Mouse (Mus musculus) erythroblast, embryonic 14.5 days (primary cell): ENCODE data around the gene Cdkn1a. TPM values are rescaled to one million over a fixed set of nuclear protein-coding genes. Genes with fewer than 3 reads are reported as not detected.
"Not testable (repeated sequence)": the region's sequence is repeated elsewhere in the genome, so short reads cannot be mapped to it uniquely, and the experiment has no call there.

Source experiments
- H3K27me3 ChIP-seq: 2 replicates; pipeline ENCODE4 v1.6.1; 2012; ENCODE audit warnings: inconsistent platforms; ENCODE audit not compliant: control insufficient read depth
- H3K36me3 ChIP-seq: 2 replicates; pipeline ENCODE4 v1.6.1; 2012; ENCODE audit warnings: mild to moderate bottlenecking, inconsistent platforms; ENCODE audit not compliant: control insufficient read depth
- H3K4me1 ChIP-seq: 2 replicates; pipeline ENCODE4 v1.6.1; 2012; ENCODE audit warnings: inconsistent platforms; ENCODE audit not compliant: control insufficient read depth
- H3K4me3 ChIP-seq: replicated peaks from 2 replicates; pipeline ENCODE3; 2012; ENCODE audit warnings: moderate library complexity, mild to moderate bottlenecking, inconsistent platforms
- H3K9me3 ChIP-seq: 2 replicates; pipeline ENCODE4 v1.6.1; 2012; ENCODE audit warnings: low read length, inconsistent platforms, mixed read lengths; ENCODE audit not compliant: control insufficient read depth
- GATA1 ChIP-seq: IDR thresholded peaks from 2 replicates; pipeline ENCODE4 v1.6.1; 2012; ENCODE audit warnings: low read length, inconsistent platforms, mixed read lengths
- TAL1 ChIP-seq: IDR thresholded peaks from 3 replicates; pipeline ENCODE4 v1.6.1; 2012; ENCODE audit warnings: low read length, inconsistent platforms, mixed read lengths
- polyA plus RNA-seq: library from polyadenylated mRNA; stranded (reverse); fragments of >175 nt; gene quantifications from 2 replicates; pipeline ENCODE4 v1.2.3, GENCODE M21; 2012

The Cdkn1a gene
- 5.0 and 6.4 TPM in 2 replicates for polyA plus RNA-seq

DNA sequence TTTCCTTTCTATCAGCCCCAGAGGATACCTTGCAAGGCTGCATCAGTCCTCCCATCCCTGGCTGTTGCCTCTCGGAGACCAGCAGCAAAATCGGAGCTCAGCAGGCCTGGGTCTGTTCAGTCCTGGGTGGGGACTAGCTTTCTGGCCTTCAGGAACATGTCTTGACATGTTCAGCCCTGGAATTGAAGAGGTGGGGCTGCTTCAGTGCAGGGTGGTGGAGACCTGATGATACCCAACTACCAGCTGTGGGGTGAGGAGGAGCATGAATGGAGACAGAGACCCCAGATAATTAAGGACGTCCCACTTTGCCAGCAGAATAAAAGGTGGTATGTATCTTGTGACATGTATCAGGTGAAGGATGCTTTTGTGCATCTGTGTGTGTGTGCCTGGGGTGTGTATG lies at the start of gene Cdkn1a:
TSS of gene Cdkn1a (plus strand) at position 201 of the 400 bp plus-strand sequence.
- Histone ChIP-seq H3K27me3 (peaks cover 41% of the 10 kb centered on the region), H3K4me1 (peaks cover 29% of the 10 kb centered on the region), H3K9me3 (no peaks in the 10 kb centered on the region; the same call in 1 of the 2 replicates), H3K36me3 (no peaks in the 10 kb centered on the region), H3K4me3 (no peak within 1 kb of the TSS)
- TF ChIP-seq TAL1 (no peak), GATA1 (no peak)

DNA sequence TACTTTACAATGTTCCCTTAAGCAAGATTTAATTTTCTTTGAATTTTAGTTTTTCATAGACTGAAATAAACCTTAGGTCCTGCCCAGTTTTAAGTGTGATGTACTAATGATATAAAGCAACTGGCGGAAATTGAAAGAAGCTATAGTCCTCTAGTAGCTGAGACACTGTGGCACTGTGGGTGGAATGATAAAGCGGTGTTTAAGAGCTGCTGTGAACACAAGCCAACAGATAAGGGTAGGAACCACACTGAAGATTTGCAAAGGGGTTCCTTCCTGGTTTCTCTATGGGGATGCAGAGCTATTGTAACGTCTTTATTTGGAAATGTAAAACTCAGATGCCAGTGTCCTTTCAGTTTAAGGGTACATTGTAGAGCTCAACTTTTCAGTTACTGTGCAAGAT lies 49.1 kb upstream of the Cdkn1a start:
- H3K4me1 ChIP-seq, result peaks cover 30% of the 10 kb centered on the region
- H3K36me3 ChIP-seq, result peaks cover 98% of the 10 kb centered on the region
- H3K4me3 ChIP-seq, H3K27me3 ChIP-seq, H3K9me3 ChIP-seq: not testable (repeated sequence)

DNA sequence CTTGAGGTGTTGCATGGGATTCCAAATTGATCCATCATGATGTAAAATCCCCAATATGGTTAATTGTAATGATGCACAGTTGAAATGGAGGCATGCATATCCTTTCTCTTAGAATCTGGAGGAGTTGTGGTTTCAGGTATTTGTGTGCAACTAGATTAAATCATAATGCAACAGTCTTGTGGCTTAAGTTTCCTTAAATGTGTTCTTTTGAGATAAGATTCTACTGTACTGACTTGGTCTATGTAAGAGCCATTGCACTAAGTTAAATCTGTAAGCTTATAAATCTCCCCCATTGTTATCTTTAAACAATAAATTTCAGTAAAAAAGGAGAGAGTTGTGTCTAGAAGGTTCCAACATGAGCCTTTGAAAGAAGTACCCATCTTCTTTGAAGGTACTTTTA lies 48.2 kb upstream of the Cdkn1a start:
- peaks cover 24% of the 10 kb centered on the region for H3K4me1 ChIP-seq
- no peaks in the 10 kb centered on the region for H3K9me3 ChIP-seq
- peaks cover 98% of the 10 kb centered on the region for H3K36me3 ChIP-seq
- H3K27me3 ChIP-seq, result no peaks in the 10 kb centered on the region
- no peak for TF ChIP-seq GATA1
- TF ChIP-seq TAL1, result no peak
- H3K4me3 ChIP-seq, result no peak overlapping the region

DNA sequence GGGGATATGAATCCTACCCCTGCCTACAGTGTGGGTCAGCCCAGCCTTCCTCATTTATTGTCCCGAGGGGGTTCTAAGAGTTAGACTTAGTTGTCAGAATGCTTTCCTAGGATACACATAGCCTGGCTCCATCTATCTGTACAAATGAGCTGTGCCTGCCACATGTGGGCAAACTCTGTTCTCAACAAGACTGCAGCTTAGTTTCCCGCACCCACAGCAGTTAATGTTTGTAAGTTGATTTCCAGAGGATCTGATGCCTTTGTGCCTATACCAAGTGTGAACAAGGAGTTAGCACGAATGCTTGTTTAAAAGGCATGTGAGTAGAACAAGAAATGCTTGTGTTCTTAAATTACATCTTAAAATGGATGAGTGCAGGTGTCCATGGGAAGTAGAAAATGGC lies 47.2 kb upstream of the Cdkn1a start:
- Histone ChIP-seq H3K9me3 (no peaks in the 10 kb centered on the region), H3K27me3 (no peaks in the 10 kb centered on the region), H3K4me3 (no peak overlapping the region), H3K36me3 (peaks cover 98% of the 10 kb centered on the region), H3K4me1 (peaks cover 18% of the 10 kb centered on the region)
- TF ChIP-seq TAL1 (no peak), GATA1 (no peak)

DNA sequence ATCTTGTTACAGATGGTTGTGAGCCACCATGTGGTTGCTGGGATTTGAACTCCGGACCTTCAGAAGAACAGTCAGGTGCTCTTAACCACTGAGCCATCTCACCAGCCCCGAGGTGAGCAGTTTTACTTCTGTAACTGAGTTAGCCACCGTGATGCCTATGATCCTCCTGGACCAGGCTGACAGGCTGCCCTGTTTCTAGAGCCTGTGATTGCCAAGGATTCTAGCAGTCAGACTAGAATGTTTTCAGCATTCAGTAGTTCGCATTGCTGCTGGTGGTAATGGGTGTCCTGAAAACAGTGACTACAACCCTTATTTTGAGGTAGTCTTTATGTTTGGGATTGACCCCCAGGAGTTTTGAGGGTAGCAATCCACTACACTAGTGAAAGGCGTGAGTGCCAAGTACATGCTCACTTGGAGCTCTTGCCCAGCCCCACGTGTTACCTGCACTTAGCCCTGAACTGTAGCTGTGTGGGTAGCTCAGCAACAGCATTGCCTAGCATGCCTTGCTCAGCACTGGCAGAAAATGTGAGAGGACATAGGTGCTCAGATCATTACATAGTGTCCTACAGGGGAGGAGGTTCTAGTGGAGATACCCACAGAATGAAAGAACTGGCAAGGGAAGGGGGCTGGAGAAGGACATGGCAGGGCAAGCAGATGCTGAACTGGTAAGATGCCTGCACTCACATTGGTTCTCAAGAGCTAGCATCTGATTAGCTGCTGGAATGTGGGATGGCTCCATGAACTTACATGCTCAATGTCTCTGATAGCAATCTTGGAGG lies 46.4 kb upstream of the Cdkn1a start:
- H3K36me3 ChIP-seq, result peaks cover 97% of the 10 kb centered on the region
- no peak for TF ChIP-seq GATA1
- no peak for TF ChIP-seq TAL1

DNA sequence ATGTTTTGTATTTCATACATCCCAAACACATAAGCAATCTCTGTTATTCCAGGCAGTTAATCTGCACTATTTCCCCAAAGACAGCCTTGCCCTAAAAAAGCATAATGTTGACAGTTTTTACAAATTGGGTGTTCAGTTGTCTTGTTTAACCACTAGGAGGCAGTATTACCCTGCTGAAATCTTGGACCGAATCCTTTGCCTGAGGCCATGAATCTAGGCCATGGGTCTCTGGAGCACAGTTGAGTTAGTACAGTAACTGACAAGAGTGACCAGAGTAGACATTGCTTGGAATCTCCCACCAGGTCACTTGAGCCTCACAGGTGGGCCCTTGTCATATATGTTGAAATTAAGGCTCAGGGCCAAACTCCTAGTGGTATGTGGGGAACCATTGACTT lies 45.9 kb upstream of the Cdkn1a start:
- H3K36me3 ChIP-seq, result peaks cover 96% of the 10 kb centered on the region
- no peaks in the 10 kb centered on the region for H3K27me3 ChIP-seq
- no peak for TF ChIP-seq TAL1
- TF ChIP-seq GATA1, result no peak
- no peak overlapping the region for H3K4me3 ChIP-seq
- no peaks in the 10 kb centered on the region for H3K9me3 ChIP-seq
- peaks cover 22% of the 10 kb centered on the region for H3K4me1 ChIP-seq

More for the DNA sequence above, 46.4 kb upstream of the Cdkn1a start:
- H3K9me3 ChIP-seq, result no peaks in the 10 kb centered on the region
- no peak overlapping the region for H3K4me3 ChIP-seq
- no peaks in the 10 kb centered on the region for H3K27me3 ChIP-seq
- peaks cover 21% of the 10 kb centered on the region for H3K4me1 ChIP-seq

DNA sequence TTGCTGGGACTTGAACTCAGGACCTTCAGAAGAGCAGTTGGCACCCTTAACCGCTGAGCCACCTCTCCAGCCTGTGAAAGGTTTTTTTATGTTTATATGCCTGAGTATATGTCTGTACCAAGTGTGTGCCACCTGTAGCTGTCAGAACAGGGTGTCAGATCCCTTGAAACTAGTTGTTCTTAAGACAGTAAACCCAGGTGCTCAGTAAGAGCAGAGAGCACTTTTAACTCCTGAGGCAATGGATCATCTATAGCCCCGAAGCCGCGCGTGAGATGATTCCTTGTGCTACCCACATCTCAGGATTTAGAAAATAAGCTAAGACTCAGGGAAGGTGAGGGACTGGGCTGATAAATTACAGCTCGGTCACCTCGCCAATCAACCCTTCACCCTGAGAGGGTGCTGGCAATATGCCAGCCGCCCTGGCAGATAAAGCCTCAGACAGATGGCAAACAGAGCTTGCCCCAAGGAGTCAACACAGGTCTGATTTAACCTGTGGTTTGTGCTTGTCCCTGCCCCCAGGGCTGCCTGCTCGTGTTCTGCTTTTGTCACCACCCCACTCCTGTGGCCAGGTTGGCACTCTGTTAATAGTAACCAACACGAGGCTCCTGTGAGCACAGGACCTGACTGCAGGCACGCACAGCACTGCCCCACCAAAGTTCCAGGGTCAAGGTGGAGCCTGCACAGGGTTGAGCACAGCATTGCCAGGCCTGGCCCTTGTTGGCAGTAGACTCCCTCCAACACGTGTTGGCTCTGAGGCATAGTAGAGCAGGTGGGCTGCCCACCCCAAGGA lies 44.8 kb upstream of the Cdkn1a start:
- peaks cover 96% of the 10 kb centered on the region for H3K36me3 ChIP-seq
- H3K4me1 ChIP-seq, result peaks cover 22% of the 10 kb centered on the region
- H3K4me3 ChIP-seq, result no peak overlapping the region

DNA sequence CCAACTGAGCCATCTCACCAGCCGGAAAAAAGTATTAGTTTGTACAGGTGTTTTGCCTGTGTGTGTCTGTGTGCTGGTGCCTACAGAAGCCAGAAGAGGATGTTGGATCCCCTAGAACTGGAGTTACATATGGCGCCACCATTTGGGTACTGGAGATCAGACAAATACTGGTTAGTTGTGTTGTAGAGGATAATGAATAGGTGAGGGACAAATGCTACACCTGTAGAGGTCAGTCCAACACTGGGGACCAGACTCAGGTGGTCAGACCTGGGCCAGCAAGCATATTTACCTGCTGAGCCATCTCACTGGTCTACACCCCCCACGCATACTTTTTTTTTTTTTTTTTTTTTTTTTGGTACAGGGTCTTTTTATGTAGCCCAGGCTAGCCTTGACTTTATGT lies 43.9 kb upstream of the Cdkn1a start:
- H3K27me3 ChIP-seq, result no peaks in the 10 kb centered on the region
- peaks cover 91% of the 10 kb centered on the region for H3K36me3 ChIP-seq
- no peaks in the 10 kb centered on the region for H3K9me3 ChIP-seq
- H3K4me3 ChIP-seq, result no peak overlapping the region
- TF ChIP-seq GATA1 (no peak), TAL1 (no peak)
- peaks cover 22% of the 10 kb centered on the region for H3K4me1 ChIP-seq

More for the DNA sequence above, 44.8 kb upstream of the Cdkn1a start:
- Histone ChIP-seq H3K9me3 (no peaks in the 10 kb centered on the region), H3K27me3 (no peaks in the 10 kb centered on the region)
- TF ChIP-seq GATA1 (no peak), TAL1 (no peak)

DNA sequence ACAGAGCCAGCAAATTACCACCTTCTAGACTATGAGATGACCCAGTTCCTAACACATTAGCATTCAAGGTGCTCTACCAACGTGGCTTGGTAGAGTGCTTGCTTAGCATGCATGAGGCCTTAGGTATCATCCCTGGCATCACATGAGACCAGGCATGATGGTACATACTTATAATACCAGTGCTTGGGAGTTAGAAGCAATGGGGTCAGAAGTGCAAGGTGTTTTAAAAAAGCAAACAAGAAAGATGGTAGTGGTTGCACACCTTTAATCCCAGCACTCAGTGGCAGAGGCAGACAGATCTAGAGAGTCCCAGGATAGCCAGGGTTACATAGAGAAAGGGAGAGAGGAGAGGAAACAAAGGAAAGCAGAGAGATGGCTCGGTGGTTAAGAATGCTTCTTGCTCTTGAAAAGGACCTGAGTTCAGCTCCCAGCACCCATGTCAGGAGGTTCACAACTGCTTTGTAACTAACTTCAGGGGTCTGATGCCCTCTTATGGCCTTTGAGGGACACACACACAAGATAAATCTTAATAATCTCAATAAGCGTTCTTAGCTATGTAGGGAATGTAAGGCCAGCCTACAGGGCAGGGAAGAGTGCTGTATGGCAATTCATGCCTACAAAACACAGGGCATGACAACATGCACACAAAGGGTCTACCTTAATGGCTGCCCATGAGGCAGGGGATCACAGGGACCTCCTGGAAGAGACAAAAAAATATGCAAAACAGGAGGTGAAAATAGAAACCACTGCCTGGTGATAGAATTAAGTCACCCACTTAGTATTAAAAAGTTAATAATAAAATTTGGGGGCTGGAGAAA lies 42.9 kb upstream of the Cdkn1a start:
- TF ChIP-seq GATA1, result no peak
- TF ChIP-seq TAL1, result no peak
- Histone ChIP-seq H3K9me3 (no peaks in the 10 kb centered on the region), H3K36me3 (peaks cover 83% of the 10 kb centered on the region), H3K4me1 (peaks cover 22% of the 10 kb centered on the region), H3K27me3 (no peaks in the 10 kb centered on the region), H3K4me3 (no peak overlapping the region)
